Mouse (Mus musculus) thymus, adult 2 months (tissue): Measurements from ENCODE around the gene Tuba3b.

Experiments
- CTCF ChIP-seq: fragments of 200-500 bp; IDR thresholded peaks from 2 replicates; pipeline ENCODE4 v1.5.1; 2012; ENCODE audit warnings: mild to moderate bottlenecking, control low read depth, low read length, moderate library complexity, borderline replicate concordance; ENCODE audit not compliant: control insufficient read depth, poor library complexity, insufficient read depth; ENCODE audit errors: extremely low read depth
- POLR2A ChIP-seq: fragments of 200-500 bp; IDR thresholded peaks from 2 replicates; pipeline ENCODE4 v1.6.1; 2012; ENCODE audit warnings: mild to moderate bottlenecking, low read length, control low read depth, moderate library complexity; ENCODE audit not compliant: control insufficient read depth, poor library complexity, insufficient read depth; ENCODE audit errors: extremely low read depth

GRCm38 (mm10) chr6:145659116-145659515 is 43.6 kb downstream of the Tuba3b start:
- TF ChIP-seq POLR2A = no peak
- TF ChIP-seq CTCF = no peak
